Mouse (Mus musculus): ENCODE data around the gene Eapp.
"Not testable (repeated sequence)": the region's sequence is repeated elsewhere in the genome, so short reads cannot be mapped to it uniquely, and the experiment has no call there.

The Eapp gene

GRCm38 (mm10) chr12:54695511-54696241, at the start of gene Eapp:
Gene Eapp, minus strand, starts transcription at chr12:54695897.
- DNase-seq, result peak; percentile 97 to 98

- peak; percentile 10 to 24 for DNase-seq
Measured at GRCm38 (mm10) chr12:54738661-54739243, 43.1 kb upstream of the Eapp start.

- DNase-seq, result not testable (repeated sequence)
Measured at GRCm38 (mm10) chr12:54737891-54738660, 42.4 kb upstream of the Eapp start.

- peak; percentile 48 to 58 for DNase-seq
Measured at GRCm38 (mm10) chr12:54734307-54735131, 38.8 kb upstream of the Eapp start.

GRCm38 (mm10) chr12:54729140-54730059, 33.7 kb upstream of the Eapp start:
- DNase-seq, result not testable (repeated sequence)

GRCm38 (mm10) chr12:54718871-54719786, 23.4 kb upstream of the Eapp start:
- not testable (repeated sequence) for DNase-seq

- not testable (repeated sequence) for DNase-seq
Measured at GRCm38 (mm10) chr12:54717516-54717915, 21.8 kb upstream of the Eapp start.

GRCm38 (mm10) chr12:54713822-54714626, 18.3 kb upstream of the Eapp start:
- DNase-seq, result peak; percentile 62 to 71

- not testable (repeated sequence) for DNase-seq
Measured at GRCm38 (mm10) chr12:54710494-54710879, 14.8 kb upstream of the Eapp start.

GRCm38 (mm10) chr12:54709691-54710493, 14.2 kb upstream of the Eapp start:
- DNase-seq, result not testable (repeated sequence)

- DNase-seq, result no peak
Measured at GRCm38 (mm10) chr12:54699394-54699793, 3.7 kb upstream of the Eapp start.

GRCm38 (mm10) chr12:54697791-54698250, 2.1 kb upstream of the Eapp start:
- no peak for DNase-seq

- peak in 1 of 2 experiments; percentile 17 for DNase-seq
Measured at GRCm38 (mm10) chr12:54697003-54697597, 1.4 kb upstream of the Eapp start.

GRCm38 (mm10) chr12:54696242-54697002, 725 bp upstream of the Eapp start:
- DNase-seq, result peak; percentile 94 to 97

- DNase-seq, result no peak
Measured at GRCm38 (mm10) chr12:54694847-54695510, 718 bp downstream of the Eapp start.

- no peak for DNase-seq
Measured at GRCm38 (mm10) chr12:54689082-54689481, 6.6 kb downstream of the Eapp start.

- no peak for DNase-seq
Measured at GRCm38 (mm10) chr12:54683182-54683581, 12.5 kb downstream of the Eapp start.

All from lung, adult 18-20 months (tissue).